Mouse (Mus musculus) 416B (cell line): ENCODE results near the gene Gm8356.
"Not testable (repeated sequence)": the region's sequence is repeated elsewhere in the genome, so short reads cannot be mapped to it uniquely, and the experiment has no call there.

Source experiments
- DNase-seq: peaks from one replicate; pipeline ENCODE4 v3.0.0; 2011; ENCODE audit warnings: low read depth

Gm8356 gene

DNA sequence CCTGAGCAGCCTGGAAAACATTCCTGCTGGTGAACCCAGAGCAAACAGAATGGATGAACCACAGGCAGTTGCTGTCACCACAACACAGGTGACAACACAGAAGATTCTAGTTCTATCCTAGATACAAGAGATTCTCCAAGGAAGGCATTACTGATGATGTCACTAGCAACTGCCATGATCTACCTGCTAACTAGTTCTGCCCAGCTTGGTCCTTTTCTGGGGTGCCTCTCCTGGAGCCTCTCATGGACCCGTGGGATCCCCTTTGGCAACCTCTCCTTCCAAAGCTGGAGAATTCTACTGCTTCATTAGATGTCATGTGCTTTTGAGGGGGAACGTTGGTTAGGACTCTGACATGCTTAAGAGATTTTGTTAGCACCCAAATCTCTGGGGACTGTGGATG lies at the start of gene Gm8356:
Gene Gm8356 (minus strand): TSS at position 101 of the 400 bp plus-strand sequence.
- not testable (repeated sequence) for DNase-seq

DNA sequence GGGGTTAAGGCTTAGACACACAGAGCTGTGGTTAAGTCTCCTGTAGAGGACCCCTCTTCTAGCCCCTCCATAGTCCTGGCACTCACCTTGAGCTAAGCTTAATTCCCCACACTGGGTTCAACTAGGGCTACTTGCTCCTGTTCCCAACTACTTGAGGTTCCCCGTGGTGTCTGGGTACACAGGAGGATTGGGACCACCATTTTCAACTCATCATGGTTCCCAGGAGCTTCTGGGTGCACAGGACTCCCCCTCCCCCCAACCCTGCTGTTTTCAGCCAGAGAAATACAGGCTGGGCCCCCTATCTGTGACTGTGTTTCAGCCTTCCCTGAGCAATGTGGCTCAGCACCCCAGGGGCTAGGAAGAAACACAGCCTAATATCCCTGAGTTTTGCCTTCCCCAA lies 50.8 kb downstream of the Gm8356 start:
- DNase-seq, result not testable (repeated sequence)

DNA sequence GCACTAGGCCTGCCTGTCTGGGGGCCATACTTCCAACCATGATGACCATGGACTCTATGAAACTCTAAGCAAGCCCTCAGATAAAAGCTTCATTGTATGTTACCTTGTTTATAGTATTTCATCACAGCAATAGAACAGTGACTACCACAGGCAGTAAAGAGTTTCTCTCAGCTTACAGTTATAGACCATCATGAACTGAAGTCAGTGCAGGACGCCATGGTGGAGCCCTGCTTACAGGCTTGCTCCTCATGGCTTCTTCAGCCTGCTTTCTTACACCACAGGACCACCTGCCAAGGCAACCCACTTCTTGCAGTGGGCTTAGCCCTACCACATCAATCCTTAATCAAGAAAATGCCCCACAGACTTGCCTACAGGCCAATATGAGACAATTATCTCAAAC lies 51.5 kb downstream of the Gm8356 start:
- DNase-seq, result not testable (repeated sequence)

DNA sequence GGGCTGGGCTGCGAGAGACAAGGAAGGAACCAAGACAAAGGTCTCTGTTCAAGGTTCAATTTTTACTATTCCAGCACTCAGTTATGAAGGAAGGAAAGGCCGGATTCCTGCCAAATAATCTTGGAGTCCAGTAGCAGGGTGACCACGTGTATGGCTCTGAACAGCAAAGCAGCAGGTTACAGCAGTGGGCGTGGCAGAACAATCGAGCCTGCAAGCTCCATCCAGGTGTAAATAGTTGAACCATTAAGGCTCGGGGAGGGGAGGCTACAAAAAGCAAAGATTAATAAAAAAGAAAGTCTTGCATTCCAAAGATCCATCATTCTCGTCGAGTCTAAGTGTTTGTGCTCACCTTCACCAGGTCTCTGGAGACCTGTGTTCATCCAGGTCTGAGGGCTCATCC lies 55.0 kb downstream of the Gm8356 start:
- DNase-seq, result not testable (repeated sequence)
